Mouse (Mus musculus) mature B cell (primary cell): Measurements from ENCODE around the gene Clhc1.

ENCODE experiments used
- in situ Hi-C: fragments of 300-500 bp; cut with MboI; formaldehyde crosslinking; loops from 2 replicates; pipeline ENCODE4 v1.14.3; 2019

Gene Clhc1

DNA sequence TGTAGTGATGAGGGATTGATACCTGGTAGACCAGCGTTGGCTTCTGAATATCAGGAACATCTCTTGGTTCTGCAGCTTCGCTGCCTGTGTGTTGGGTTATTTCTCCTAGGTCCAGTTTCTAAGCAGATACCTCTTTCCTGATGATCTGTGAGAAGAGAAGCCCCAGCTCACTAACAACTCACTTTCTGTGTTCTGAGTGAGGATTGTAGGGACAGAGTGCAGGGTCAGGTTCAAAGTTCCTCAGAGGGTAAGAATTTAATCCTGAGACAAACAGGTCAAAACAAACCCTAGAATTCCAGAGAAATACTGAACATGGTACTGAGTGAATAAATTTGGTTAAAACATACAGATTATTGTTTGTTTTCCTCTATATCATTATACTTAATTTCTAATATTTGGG lies 15.7 kb downstream of the Clhc1 start:
- in situ Hi-C loops: no loop called here

- in situ Hi-C loops: no loop called here
Observed at GRCm38 (mm10) chr11:29571536-29571935, 23.8 kb downstream of the Clhc1 start.

- in situ Hi-C loops: no loop called here
Observed at GRCm38 (mm10) chr11:29572656-29573055, 24.9 kb downstream of the Clhc1 start.

DNA sequence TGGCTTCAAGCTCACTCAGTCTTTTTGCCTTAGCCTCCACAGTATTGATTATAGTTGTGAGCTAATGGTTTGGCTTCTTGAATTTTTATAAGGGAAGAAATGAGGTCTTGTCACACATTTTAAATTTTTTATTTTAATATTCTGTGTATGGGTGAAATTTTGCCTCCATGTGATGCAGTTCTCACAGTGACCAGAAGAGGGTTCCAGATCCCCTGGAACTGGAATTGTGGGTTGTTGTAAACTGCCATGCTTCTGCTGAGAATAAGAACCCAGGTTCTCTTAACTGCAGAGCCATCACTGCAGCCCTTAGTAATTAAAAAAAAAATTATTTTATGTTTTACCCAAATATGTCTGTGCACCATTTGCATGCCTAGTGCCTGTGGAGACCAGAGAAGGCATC lies 31.9 kb downstream of the Clhc1 start:
- in situ Hi-C loops: no loop called here

- in situ Hi-C loops: no loop called here
Observed at GRCm38 (mm10) chr11:29595217-29595616, 47.5 kb downstream of the Clhc1 start.

GRCm38 (mm10) chr11:29597159-29597558 lies 49.4 kb downstream of the Clhc1 start:
- in situ Hi-C loops: no loop called here

DNA sequence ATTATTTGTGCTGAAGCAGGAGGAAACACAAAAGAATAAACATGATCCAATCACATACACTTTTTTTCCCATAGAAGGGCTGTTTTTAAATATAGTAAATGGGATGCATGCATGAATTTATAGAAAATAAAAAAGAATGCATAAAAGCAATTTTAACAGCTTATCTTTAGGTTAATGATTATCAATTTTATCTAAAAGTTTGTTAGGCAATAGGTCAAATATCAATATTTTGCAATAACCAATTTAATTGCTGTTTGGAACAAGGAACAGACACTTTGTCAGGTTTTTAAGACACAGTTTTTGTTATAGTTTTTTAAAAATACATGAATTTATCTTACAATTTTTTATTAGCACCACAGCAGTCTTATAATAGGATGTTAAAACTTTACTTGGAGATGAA lies 51.2 kb downstream of the Clhc1 start:
- in situ Hi-C loops: no loop called here

DNA sequence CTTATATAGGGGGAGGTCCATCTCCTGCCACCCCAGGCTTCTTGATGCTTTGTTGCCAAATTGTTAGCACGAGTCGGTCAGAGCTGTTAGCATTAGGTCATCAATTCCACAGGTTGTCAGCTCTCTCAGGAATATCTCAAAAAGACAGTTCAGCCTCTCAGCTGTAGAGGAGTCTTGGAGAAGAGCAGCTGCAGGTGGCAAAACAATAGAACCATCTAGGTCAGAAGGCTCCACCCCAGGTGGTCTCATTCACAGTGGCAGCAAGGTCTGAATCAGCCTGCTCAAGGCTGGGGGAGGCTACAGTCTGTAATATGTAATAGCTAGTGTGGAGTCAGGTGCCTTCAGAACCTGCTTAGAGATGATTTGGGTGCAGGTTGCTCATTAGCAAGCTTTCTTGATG lies 55.8 kb downstream of the Clhc1 start:
- in situ Hi-C loops: no loop called here

GRCm38 (mm10) chr11:29607465-29607990 lies 59.8 kb downstream of the Clhc1 start:
- in situ Hi-C loops: no loop called here

DNA sequence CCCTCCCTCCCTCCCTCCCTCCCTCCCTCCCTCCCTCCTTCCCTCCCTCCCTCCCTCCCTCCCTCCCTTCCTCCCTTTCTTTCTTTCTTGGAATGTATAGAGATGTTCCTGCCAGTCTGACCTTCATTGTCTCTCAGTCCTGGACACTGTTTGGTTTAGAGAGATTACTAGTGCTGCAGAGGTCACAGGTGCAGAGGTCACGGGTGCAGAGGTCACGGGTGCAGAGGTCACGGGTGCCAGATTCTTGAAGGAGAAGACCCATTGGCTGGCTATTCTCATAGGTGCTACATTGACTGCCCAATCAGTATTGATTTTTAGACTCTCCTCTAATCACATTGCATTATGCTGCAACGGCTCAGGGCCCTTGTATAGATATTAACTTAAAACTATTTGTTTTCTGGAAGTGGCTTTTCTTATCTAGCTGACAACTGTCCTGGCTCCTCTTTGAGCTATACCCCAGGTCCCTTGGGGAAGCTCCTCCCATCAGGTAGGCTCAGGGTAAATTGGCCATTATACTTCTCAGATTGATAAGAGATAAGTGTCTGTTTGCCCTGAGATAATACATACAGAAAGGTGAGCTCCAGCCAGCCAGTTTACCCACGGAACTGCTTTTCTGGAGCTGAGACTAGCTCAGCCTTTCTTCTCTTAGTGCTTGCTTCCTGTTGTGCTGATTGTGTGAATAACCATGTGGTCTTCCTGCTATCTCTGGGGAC lies 62.2 kb downstream of the Clhc1 start:
- in situ Hi-C loops: no loop called here

DNA sequence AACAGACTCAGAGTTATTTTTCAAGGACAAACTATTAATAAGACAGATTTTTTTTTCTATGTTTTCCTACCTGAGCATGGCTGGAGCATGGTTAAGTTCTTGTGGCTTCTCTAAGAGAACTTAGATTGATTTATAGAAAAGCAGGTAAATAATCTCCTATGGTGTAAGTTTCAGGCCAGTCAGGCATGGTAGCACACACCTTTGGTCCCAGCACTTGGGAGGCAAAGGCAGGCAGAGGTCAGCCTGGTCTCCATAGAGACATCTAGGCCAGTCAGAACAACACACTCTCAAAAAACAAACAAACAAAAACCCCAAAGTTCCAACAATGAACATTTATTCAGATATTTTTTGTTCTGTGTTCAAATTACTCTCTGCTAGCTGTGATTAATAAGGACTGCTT lies 64.3 kb downstream of the Clhc1 start:
- in situ Hi-C loops: no loop called here

DNA sequence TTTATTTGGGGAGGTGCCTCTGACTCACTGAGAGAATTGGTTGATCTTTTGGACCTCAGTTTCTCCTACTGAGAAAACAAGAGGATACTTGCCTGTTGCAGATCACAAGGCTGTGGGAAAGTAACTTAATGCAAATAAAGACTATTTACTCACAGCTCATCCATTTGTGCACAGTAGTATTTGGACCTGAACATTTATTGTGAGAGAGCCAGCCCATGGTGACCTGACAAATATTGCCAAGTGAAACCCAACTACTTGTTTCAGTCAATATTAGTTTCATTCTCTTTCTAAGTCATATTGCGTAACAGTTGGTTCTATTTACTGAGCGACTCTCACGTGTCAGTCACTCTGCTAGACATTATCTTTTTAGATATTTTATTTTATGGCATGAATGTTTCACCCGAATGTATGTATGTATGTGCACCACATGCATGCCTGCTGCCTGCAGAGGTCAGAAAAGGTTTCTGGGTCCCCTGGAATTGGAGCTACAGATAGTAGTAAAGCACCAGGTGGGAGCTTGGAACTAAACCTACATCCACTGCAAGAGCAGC lies 65.5 kb downstream of the Clhc1 start:
- in situ Hi-C loops: no loop called here

GRCm38 (mm10) chr11:29614217-29614924 lies 66.6 kb downstream of the Clhc1 start:
- in situ Hi-C loops: no loop called here

- in situ Hi-C loops: no loop called here
Observed at GRCm38 (mm10) chr11:29622030-29622790, 74.5 kb downstream of the Clhc1 start.

- in situ Hi-C loops: no loop called here
Observed at GRCm38 (mm10) chr11:29623327-29623726, 75.6 kb downstream of the Clhc1 start.

DNA sequence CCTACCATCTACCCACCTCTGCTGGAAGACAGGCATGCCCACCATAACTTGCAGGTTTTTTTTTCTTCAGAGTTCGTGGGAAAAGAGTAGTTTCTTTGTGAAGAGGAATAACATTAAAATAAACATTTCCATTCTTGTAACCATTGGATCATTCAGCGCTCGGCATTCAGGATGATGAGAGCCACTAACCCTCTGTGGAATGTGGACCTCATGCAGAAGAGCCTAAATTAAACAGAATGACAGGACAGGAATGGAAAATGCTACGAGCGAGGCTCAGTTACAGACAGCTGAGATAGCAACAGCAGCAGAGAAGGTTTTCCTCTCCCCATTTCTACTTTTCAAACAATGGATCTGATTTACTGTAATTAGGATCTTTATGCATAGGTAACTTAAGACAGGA lies 78.8 kb downstream of the Clhc1 start:
- in situ Hi-C loops: no loop called here

GRCm38 (mm10) chr11:29627706-29628105 lies 80.0 kb downstream of the Clhc1 start:
- in situ Hi-C loops: no loop called here
